Comparison of ENCODE assay signal across 11 mouse cellular contexts in genomic region chr13:46875377-46875776, GRCm38 (mm10). TPM values are rescaled to one million over a fixed set of nuclear protein-coding genes. Genes with fewer than 3 reads are reported as not detected.
A peak's percentile ranks its signal among the peaks of the same experiment; 100 is the strongest.
DNase-seq lines count a peak whose midpoint lies in the region; ATAC-seq and TF ChIP-seq lines count a peak whose summit lies in the region.
"Had no signal": no experiment of that assay in that cellular context is flagged by ENCODE, and none has a peak within 500 bp of the region (broad histone marks: within the 10 kb centered on the region; RNA-seq: fewer than 3 reads in every experiment).

No protein-coding gene starts in this region.

- H3K36me3 ChIP-seq in intestine, embryonic 16.5 days (ENCODE audit: control insufficient read depth, insufficient read depth, low read length) = no peaks in the 10 kb centered on the region
- H3K36me3 ChIP-seq in liver, adult 2 months (ENCODE audit: control insufficient read depth, insufficient read depth, low read length) = no peaks in the 10 kb centered on the region
- no peaks in the 10 kb centered on the region for H3K36me3 ChIP-seq in lung, postnatal 0 days (ENCODE audit: insufficient read depth, low read length)
- no peaks in the 10 kb centered on the region for H3K36me3 ChIP-seq in midbrain, embryonic 11.5 days (ENCODE audit: control insufficient read depth, insufficient read depth, low read length)

- WGBS in intestine, embryonic 16.5 days = 35% methylated on average over 6 of the region's 6 CpGs
- 8% methylated on average over 6 of the region's 6 CpGs for WGBS in liver, adult 2 months
- WGBS in lung, postnatal 0 days = 4% methylated on average over 6 of the region's 6 CpGs
- 85% methylated on average over 6 of the region's 6 CpGs for WGBS in midbrain, embryonic 11.5 days

- H3K9ac ChIP-seq in intestine, embryonic 16.5 days (ENCODE audit: low read depth, low read length) = no peak overlapping the region
- H3K9ac ChIP-seq in liver, adult 2 months (ENCODE audit: low read depth, low read length) = no peak overlapping the region
- no peak overlapping the region for H3K9ac ChIP-seq in lung, postnatal 0 days (replicated peaks; ENCODE audit: low read depth)
- H3K9ac ChIP-seq in midbrain, embryonic 11.5 days (ENCODE audit: low read length) = no peak overlapping the region

- ATAC-seq in intestine, embryonic 16.5 days = peak; percentile 89
- peak; percentile 93 for ATAC-seq in lung, postnatal 0 days
- no peak for ATAC-seq in midbrain, embryonic 11.5 days (ENCODE audit: low FRiP score)

- no peaks in the 10 kb centered on the region for H3K27me3 ChIP-seq in intestine, embryonic 16.5 days (replicated peaks; ENCODE audit: control insufficient read depth, insufficient read depth, low read length)
- no peaks in the 10 kb centered on the region for H3K27me3 ChIP-seq in liver, adult 2 months (ENCODE audit: control insufficient read depth, insufficient read depth, low read length)
- H3K27me3 ChIP-seq in lung, postnatal 0 days (replicated peaks; ENCODE audit: insufficient read depth, low read length) = no peaks in the 10 kb centered on the region
- H3K27me3 ChIP-seq in midbrain, embryonic 11.5 days (ENCODE audit: control insufficient read depth, insufficient read depth, low read length) = no peaks in the 10 kb centered on the region

- peak; percentile 44 to 51 for DNase-seq in heart, adult 18-20 months
- DNase-seq in heart, postnatal 4 days = no peak
- peak; percentile 91 for DNase-seq in liver, adult 2 months (ENCODE audit: extremely low read depth, low read depth, low spot score)
- DNase-seq in lung, postnatal 0 days (ENCODE audit: low spot score) = peak; percentile 82
- no peak for DNase-seq in spleen, adult 12 weeks (ENCODE audit: low spot score)
- DNase-seq in midbrain, embryonic 11.5 days (ENCODE audit: low spot score, missing footprints) = no peak
- DNase-seq: embryo, embryonic 11 days; thymus, postnatal 4 days had no signal

- peaks cover 7% of the 10 kb centered on the region; the same call in 1 of the 2 replicates for H3K79me2 ChIP-seq in liver, adult 2 months (ENCODE audit: control insufficient read depth, insufficient read depth, low read length)

- TF ChIP-seq CTCF in liver, adult 2 months (IDR thresholded peaks at IDR 0.05; ENCODE audit: low read depth, low read length) = no peak
- TF ChIP-seq CTCF in lung, postnatal 0 days (IDR thresholded peaks at IDR 0.05) = no peak

- H3K4me3 ChIP-seq in intestine, embryonic 16.5 days (ENCODE audit: low read length) = no peak overlapping the region
- no peak overlapping the region for H3K4me3 ChIP-seq in liver, adult 2 months (ENCODE audit: insufficient read depth, low read depth, low read length)
- no peak overlapping the region for H3K4me3 ChIP-seq in lung, postnatal 0 days (ENCODE audit: low read depth, low read length)
- H3K4me3 ChIP-seq in midbrain, embryonic 11.5 days (ENCODE audit: low read depth, low read length) = no peak overlapping the region
- H3K4me3 ChIP-seq: left cerebral cortex, adult 2 months; myocyte had no signal

- peaks cover 13% of the 10 kb centered on the region for H3K4me1 ChIP-seq in intestine, embryonic 16.5 days (ENCODE audit: control insufficient read depth, insufficient read depth, low read length)
- H3K4me1 ChIP-seq in liver, adult 2 months (ENCODE audit: control insufficient read depth, insufficient read depth, low read length) = peaks cover 6% of the 10 kb centered on the region; the same call in 1 of the 2 replicates
- peaks cover 26% of the 10 kb centered on the region for H3K4me1 ChIP-seq in lung, postnatal 0 days (ENCODE audit: insufficient read depth, low read depth, low read length)
- peaks cover 6% of the 10 kb centered on the region for H3K4me1 ChIP-seq in midbrain, embryonic 11.5 days (ENCODE audit: control insufficient read depth, insufficient read depth, low read length)

- TF ChIP-seq POLR2A in liver, adult 2 months (IDR thresholded peaks at IDR 0.05; ENCODE audit: extremely low read depth, insufficient read depth, low read length) = no peak

- no peak overlapping the region for H3K4me2 ChIP-seq in intestine, embryonic 16.5 days (ENCODE audit: low read depth, low read length)
- no peak overlapping the region for H3K4me2 ChIP-seq in lung, postnatal 0 days (replicated peaks; ENCODE audit: low read depth, low read length)
- no peak overlapping the region for H3K4me2 ChIP-seq in midbrain, embryonic 11.5 days

- H3K9me3 ChIP-seq in intestine, embryonic 16.5 days (ENCODE audit: control insufficient read depth, low read length) = no peaks in the 10 kb centered on the region
- no peaks in the 10 kb centered on the region for H3K9me3 ChIP-seq in lung, postnatal 0 days (ENCODE audit: low read length)
- H3K9me3 ChIP-seq in midbrain, embryonic 11.5 days (ENCODE audit: control insufficient read depth, low read length) = no peaks in the 10 kb centered on the region

- TF ChIP-seq EP300 in lung, postnatal 0 days (IDR thresholded peaks at IDR 0.05) = peak; percentile 90

- H3K27ac ChIP-seq in intestine, embryonic 16.5 days (ENCODE audit: low read length) = no peak overlapping the region
- H3K27ac ChIP-seq in liver, adult 2 months (replicated peaks; ENCODE audit: insufficient read depth, low read depth, low read length) = no peak overlapping the region
- no peak overlapping the region for H3K27ac ChIP-seq in lung, postnatal 0 days (ENCODE audit: low read length)
- H3K27ac ChIP-seq in midbrain, embryonic 11.5 days (ENCODE audit: low read depth, low read length) = no peak overlapping the region
- H3K27ac ChIP-seq: left cerebral cortex, adult 2 months had no signal

RNA-seq across cellular contexts. Expression of gene Kif13a, which starts 54.3 kb away (rescaled TPM):
- 100 to 1,000 TPM; 110 to 116 TPM for total RNA-seq in heart, adult 18-20 months (2021)
- 100 to 1,000 TPM; 110 to 116 TPM for total RNA-seq in heart, postnatal 4 days (2021)
- polyA plus RNA-seq in intestine, embryonic 16.5 days (2015; fragmentation: Nextera tagmentation; extraction: Ambion mirVana) = 6.2 and 7.6 TPM in 2 replicates
- total RNA-seq in liver, adult 2 months (2014; rRNA removed) = 10.5 and 11.1 TPM in 2 replicates
- 6.6 TPM in 2 replicates for polyA plus RNA-seq in liver, adult 2 months (2012; rRNA removed)
- 30.5 TPM in 2 replicates for polyA plus RNA-seq in lung, postnatal 0 days (2015; fragmentation: Nextera tagmentation; extraction: Ambion mirVana)
- polyA plus RNA-seq in midbrain, embryonic 11.5 days (2014; fragmentation: Nextera tagmentation; extraction: Ambion mirVana) = 15.5 and 16.1 TPM in 2 replicates

Comparison
In these comparisons a context has a peak if more than half of its experiments do, and no peak if none do; other contexts are left out.
1. DNase-seq: peak in heart, adult 18-20 months (2 of 2), liver, adult 2 months (single experiment) and lung, postnatal 0 days (single experiment); none in heart, postnatal 4 days (single experiment), spleen, adult 12 weeks (single experiment) and midbrain, embryonic 11.5 days (single experiment).